Mouse (Mus musculus): ENCODE measurements at regions not wholly inside any gene's neighbourhood (a gene's known extent, or its start where the extent isn't known, plus 50 kb on each side); places are given as distances from the start of the nearest gene placed in this dataset.

- no peak for DNase-seq (ENCODE audit: low spot score in 2 of 2)
Observed at GRCm38 (mm10) chr9:31582947-31583346, 118.7 kb upstream of the Tmem45b start.

- DNase-seq (ENCODE audit: low spot score in 2 of 2), result no peak
Observed at GRCm38 (mm10) chr9:31578506-31579173, 114.4 kb upstream of the Tmem45b start.

- DNase-seq (ENCODE audit: low spot score in 2 of 2), result no peak
Observed at GRCm38 (mm10) chr9:31577066-31577465, 112.8 kb upstream of the Tmem45b start.

- DNase-seq (ENCODE audit: low spot score in 2 of 2), result no peak
Observed at GRCm38 (mm10) chr9:31567029-31567428, 102.8 kb upstream of the Tmem45b start.

GRCm38 (mm10) chr9:31566257-31567007 is 102.2 kb upstream of the Tmem45b start:
- DNase-seq (ENCODE audit: low spot score in 2 of 2), result no peak

GRCm38 (mm10) chr9:31564996-31565773 is 100.9 kb upstream of the Tmem45b start:
- no peak for DNase-seq (ENCODE audit: low spot score in 2 of 2)

- no peak for DNase-seq (ENCODE audit: low spot score in 2 of 2)
Observed at GRCm38 (mm10) chr9:31563541-31563940, 99.3 kb upstream of the Tmem45b start.

GRCm38 (mm10) chr9:31560226-31560556 is 95.9 kb upstream of the Tmem45b start:
- DNase-seq (ENCODE audit: low spot score in 2 of 2), result no peak

GRCm38 (mm10) chr9:31559506-31560225 is 95.4 kb upstream of the Tmem45b start:
- DNase-seq (ENCODE audit: low spot score in 2 of 2), result peak in 1 of 2 experiments; percentile 33

GRCm38 (mm10) chr9:31543691-31544052 is 79.4 kb upstream of the Tmem45b start:
- no peak for DNase-seq (ENCODE audit: low spot score in 2 of 2)

- DNase-seq (ENCODE audit: low spot score in 2 of 2), result peak; percentile 10 to 50
Observed at GRCm38 (mm10) chr9:31542909-31543690, 78.8 kb upstream of the Tmem45b start.

GRCm38 (mm10) chr9:31541615-31542191 is 77.4 kb upstream of the Tmem45b start:
- no peak for DNase-seq (ENCODE audit: low spot score in 2 of 2)

- no peak for DNase-seq (ENCODE audit: low spot score in 2 of 2)
Observed at GRCm38 (mm10) chr9:31538458-31539210, 74.4 kb upstream of the Tmem45b start.

GRCm38 (mm10) chr9:31529021-31529420 is 64.8 kb upstream of the Tmem45b start:
- DNase-seq (ENCODE audit: low spot score in 2 of 2), result no peak

- no peak for DNase-seq (ENCODE audit: low spot score in 2 of 2)
Observed at GRCm38 (mm10) chr9:31527216-31527615, 63.0 kb upstream of the Tmem45b start.

Measured in natural killer cell, adult 2 months (primary cell).